Mouse (Mus musculus) spleen, postnatal 14 days (tissue): ENCODE results near the gene Serpinb9.
"Not testable (repeated sequence)": the region's sequence is repeated elsewhere in the genome, so short reads cannot be mapped to it uniquely, and the experiment has no call there.

Experiments
- DNase-seq, 2 experiments: peaks; one replicate each; pipeline ENCODE4 v3.0.0; 2021 to 2022; ENCODE audit warnings: low spot score in 2 of 2

Serpinb9 gene

DNA sequence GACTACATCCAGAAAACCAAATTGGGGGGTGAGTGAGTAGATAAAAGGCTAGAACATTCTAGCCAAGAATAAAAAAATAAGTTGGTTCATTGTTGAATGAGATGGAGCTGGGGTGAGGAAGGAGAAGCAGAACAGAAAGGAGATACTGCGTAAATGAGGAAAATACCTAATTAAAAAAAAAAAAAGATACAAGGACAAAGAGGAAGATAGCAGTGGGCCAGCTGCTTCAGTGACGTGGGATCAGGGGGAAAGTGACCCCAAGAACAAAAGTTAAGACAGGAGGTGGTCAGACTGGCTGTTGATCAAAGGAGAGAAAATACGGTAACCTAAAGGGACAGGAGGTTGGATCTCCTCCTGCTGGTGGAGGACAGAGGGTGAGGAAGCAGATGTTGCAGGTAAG is at the start of gene Serpinb9:
Gene Serpinb9, plus strand, starts transcription at position 301 of the 400 bp plus-strand sequence.
- DNase-seq, result no peak

DNA sequence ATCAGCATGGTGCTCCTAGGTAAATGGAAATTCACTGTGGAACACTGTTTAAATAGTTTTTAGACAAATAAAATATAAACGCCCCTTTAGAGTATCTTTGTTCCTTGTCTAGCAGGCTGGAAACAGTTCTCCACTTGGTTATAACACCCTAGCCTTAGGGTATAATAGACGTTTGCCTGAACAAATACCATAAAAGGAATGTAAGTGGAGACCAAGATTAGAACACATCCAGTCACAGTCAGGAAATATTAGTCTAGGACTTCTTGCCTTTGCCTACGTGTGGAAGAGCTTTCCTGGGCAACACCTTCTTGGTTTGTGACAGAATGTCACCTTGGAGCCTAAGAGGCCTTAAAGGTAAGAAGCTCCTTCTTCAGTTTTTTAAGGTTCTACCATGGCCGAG is 46.5 kb upstream of the Serpinb9 start:
- DNase-seq, result no peak

DNA sequence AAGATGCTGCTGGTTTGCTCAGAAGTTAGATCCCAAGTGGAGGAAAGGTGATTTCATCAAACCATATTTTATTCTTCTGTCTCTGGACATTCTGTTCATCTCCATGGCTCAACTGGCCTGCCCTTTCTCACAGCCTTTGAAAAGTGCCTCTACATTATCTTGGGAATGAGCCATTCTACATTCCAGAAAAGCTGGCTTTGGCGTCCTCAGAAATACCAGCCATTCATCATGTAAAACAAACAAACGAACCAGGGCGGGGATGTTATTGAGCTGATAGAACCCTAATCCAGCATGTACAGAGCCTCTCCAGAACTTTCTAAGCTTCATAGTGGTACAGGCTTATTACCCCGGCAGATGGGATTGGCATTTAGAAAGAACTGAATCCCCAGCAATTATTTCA is 45.1 kb upstream of the Serpinb9 start:
- no peak for DNase-seq

DNA sequence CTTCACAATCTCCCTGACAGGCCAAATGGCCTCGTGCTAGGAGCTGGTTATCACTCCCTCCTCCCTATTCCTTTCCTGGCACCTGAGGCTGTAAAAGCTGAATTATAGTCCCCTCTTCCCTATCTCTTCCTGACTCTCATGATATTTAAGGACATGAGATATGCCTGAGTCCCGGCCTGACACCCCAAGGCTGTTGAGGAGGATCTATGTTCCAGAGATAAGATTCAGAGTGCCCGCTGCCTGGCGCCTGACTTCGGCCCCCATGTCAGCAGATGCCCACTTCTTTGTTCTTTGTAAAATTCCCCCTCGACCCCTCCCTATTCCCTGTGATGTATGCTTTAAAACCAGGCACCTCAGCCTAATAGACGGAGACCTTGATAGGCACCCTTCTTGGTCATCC is 44.5 kb upstream of the Serpinb9 start:
- DNase-seq, result not testable (repeated sequence)

DNA sequence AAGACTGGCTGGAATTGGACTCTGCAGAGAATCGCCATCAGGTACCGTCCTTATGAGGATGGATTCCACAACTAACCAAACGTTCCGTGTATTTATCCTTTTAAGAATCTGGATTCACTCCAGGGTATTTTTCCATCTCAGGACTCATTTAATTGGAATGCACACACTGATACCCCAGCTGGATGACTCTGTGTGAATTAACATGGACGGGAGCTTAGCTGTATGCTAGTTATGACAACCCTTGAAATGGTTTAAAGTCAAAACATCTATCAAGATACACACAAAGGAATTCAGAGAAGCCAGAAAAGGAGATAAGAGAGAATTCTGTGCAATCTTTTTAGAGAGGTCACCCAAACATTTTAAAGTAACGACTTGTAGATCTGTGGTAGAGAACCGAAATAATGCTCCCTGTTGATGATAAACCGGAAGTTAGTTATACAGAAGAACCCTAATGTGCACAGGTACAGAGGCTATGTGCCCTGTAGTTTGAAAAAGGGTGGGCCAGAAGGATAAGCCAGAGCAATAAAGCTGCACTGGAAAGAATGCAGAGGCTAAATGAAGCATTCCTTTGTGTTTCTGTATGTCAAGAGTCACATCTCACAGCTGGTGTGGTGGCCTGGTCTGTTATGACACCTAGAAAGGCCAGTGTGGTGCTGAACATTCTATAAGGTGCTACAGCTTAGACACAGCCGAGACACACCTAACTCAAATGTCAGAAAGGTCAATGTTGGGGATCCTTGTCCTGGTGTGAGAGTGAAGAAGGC is 38.9 kb upstream of the Serpinb9 start:
- no peak for DNase-seq

DNA sequence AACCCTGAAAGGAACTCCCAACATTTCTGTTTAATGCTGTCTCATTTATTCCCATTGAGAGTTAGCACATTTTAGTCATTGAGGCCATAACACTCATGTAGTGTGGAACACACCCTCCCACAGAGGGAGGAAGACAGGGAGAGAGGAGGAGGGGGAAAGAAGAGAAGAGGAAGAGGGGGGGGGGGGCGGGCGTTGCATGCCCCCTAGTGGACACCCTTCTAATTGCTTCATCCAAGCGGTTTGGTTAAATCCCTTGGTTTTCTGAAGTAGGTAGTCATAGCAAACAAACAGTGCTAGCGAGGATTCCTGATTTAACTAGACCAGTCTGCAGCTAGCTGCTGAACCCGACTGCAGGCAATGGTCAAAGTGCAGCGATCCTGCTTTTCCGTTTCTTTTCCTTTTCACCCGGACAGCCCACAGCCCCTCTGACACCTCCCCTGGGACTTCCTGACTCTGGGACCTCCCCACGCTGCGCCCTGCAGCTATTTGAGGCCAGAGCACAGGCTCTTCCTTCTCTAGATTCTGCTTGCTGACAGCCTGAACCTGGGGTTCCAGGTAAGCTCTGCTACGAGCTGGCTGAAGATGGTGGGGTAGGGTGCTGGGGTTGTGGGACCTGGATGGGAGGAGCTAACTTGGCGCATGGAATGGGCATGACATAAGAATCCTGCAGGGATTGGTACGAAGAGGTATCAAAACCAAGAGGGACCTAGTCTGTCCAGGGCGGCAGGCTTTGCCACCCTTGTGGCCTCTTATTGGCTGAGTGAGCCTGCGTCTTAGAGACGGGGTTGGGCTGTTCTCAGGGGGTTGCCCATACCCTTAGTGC is 37.9 kb upstream of the Serpinb9 start, which contains the start of gene Serpinb6b:
Gene Serpinb6b, plus strand, starts transcription at position 221 of the 823 bp plus-strand sequence.
- peak; percentile 19 to 27 for DNase-seq

DNA sequence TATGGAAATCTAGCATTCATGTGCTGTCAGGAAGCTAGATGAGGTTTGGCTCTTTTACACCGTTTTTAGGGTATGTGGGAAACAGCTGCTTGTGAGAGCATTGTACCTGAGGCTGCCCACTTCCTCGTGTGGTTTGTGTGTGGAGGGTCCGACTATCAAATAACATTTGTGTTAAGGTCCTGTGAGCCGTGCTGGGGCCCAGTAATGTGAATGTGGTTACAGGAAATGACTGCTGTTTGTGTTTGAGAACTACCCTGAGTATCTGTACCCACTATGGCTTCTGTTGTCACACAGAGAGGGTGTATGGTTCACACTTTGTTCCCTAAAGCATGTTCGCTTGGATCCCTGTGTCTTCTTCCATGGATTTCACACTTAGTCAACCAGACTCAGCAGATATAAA is 36.9 kb upstream of the Serpinb9 start:
- DNase-seq, result no peak

DNA sequence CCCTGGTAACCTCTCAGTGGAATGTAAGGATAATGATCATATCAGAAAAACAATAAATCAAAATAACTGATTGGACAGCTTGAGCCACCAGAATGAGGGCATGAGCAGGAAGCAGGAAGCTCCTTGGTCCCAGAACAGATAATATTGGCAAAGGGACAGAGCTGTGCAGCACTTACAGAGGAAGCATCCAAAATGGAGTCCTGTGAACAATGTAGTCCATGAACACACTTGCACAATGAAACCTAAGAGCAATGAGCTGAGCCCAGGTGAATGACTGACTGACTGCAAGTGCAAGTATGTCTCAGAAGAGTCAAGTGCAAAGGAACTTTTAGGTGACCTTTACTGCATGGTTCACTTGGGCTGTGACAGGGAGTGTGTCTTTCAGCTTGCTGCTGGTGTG is 35.8 kb upstream of the Serpinb9 start:
- DNase-seq, result no peak

DNA sequence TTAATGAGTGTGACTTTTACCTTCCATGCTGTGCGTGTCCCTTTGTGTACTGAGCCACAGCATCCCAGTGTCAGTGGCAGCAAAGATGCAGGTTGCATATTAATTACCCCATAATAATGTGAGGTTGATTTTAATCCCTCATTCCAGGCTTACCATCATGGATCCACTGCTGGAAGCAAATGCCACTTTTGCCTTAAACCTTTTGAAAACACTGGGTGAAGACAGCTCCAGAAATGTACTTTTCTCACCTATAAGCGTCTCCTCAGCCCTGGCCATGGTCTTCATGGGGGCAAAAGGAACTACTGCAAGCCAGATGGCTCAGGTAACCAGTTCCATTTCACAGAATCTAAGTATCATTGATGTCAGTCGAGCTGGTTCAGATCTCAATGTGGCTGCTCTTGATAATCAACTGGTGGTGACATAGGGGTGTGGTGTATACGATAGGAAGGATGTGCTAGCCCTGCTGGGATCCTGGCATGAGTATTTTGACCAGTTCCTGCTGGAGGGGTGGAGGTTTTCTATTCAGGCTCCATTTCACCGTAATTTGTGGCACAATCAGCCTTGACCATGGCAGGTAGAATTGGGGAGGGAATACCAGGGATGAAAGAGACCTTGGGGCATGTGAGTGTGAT is 34.6 kb upstream of the Serpinb9 start:
- peak; percentile 27 to 40 for DNase-seq

DNA sequence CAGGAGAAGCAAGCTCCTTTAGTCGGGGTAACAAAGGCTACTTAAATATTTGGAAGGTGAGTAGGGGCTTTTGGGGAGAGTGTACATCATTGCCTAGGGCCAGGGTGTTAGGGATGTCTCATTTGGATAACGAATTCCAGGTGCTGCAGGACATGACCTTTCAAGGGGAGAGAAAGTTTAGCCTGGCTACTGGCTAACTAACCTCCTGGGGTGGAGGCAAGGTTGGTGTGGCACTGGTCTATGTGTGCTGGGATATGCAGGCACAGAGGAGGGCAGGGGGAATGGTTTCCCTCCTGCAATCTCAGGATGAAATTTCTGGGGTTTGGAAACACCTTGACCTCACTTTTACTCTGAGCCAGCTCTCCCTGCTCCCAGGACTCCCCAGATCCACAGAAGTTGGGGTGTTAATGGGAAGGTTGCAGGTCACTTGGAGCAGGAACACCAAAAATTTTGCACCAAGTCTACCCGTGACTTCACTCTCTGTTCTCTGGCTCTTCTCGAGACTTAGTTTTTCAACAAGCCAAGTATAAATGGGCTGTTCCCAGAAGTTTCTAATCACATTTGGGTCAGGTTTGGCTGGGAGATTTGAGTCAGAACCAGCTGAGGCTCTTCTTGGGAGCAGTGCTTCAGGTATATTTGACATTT is 33.9 kb upstream of the Serpinb9 start:
- DNase-seq, result no peak

DNA sequence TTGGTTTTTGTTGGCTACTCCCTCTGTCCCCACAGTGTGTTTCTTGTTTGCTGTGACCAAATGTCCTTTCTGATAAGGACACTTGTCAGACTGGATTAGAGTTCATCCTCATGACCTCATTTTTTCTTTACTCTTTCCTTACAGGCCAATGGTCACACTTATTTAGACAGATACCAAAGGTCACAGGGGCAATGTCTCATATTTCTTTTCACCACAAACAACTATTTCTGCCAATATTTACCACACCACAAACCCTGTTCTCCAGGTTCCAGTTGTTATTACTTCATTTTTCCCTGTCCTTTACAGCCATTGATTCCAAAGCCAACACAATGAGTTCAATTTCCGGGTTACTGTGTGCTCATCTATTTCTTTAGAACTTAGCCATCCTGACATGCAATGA is 33.4 kb upstream of the Serpinb9 start:
- DNase-seq, result no peak

DNA sequence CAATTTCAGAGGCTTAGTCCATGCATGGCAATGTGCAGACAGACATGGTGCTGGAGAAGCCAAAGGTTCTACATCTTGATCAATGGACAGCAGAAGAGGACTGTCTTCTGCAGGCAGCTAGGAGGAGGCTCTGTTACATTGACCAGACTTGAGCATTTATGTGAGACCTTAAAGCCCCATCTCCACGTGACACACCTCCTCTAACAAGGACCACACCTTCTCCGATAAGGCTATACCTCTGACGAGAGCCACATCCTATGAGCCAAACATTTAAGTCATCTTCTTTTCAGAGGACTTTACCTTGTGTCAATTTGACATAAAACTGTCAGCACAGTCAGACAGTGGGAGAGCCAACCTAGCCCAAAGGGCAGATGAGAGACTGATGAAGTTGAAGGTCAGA is 32.3 kb upstream of the Serpinb9 start:
- DNase-seq, result no peak

DNA sequence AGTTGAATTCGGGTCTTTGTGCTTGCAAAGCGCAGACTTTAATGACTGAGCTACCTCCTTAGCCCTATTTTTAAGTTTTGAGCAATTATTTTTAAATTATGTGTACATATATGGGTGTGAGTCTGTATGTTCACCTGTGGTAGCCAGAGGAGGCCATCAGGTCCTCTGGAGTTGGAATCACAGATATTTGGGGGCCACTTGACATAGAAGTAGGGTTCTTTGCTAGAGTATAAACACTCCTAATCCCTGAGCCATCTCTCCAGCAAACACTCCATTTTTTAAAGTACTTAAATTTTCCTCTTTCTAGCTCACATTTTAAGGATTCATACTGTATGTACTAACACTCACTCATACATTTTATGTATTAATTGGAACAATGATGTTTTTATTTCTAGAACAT is 28.8 kb upstream of the Serpinb9 start:
- DNase-seq, result no peak

DNA sequence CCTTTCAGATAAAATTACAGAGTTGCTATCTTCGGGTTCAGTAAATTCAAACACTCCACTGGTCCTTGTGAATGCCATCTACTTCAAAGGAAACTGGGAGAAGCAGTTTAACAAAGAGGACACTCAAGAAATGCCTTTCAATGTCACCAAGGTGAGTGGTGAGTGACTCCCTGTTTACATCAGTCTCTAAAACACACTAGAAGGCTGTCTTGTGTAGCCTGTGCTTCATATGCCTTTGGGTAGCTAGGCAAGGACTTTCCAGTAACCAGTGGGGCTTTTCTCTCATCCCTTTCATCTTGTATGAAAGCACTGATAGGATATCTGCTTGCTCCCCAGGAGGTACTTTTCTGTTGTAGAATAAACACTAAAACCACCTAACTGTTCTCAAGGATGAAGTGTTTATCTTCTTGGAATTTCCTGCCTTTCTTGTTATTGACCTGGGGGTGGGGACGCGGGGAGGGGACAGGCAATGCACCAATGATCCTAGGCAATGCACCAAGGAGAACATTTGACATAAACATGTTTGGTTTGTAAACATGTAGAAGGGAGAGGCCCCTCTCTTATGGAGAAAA is 28.1 kb upstream of the Serpinb9 start:
- DNase-seq, result no peak

DNA sequence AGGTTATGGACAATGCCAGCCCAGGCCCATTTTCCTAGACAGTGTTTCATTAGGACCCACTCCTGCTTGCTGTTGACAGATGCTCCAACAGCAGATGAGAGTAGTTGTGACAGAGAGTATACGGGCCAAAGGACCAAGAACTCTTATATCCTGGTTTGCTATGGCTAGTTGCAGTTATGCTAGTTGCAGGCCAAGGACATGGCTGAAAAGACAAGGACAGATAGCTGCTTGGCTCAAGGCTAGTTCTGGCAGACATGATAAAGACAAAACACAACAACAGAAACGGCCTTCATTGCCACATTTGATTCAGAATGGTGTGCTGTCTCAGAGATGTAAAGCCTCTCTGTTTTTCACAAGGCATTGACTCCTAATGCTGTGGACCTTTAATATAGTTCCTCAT is 27.3 kb upstream of the Serpinb9 start:
- no peak for DNase-seq

DNA sequence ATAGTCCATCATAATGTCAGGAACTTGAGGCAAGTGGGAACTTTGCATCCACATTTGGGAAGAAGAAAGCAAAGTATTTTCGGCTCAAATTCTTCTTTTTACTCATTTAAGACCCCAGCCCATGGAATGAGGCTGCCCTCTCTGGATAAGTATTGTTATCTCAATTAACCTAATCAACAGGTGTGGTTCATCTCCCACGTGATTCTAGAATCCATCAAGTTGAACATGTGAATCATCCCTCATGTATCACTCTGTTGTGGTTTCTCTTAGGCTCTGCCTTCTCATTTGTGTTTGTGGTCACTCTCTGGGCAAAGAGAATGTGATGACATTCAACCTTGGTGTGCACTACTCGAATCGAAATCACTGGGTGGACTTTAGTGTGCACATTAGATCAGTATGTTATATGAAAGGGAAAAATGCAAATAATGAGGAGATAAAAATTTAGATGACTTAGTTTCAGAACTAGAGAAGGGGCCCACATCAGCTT is 20.5 kb upstream of the Serpinb9 start:
- no peak for DNase-seq

DNA sequence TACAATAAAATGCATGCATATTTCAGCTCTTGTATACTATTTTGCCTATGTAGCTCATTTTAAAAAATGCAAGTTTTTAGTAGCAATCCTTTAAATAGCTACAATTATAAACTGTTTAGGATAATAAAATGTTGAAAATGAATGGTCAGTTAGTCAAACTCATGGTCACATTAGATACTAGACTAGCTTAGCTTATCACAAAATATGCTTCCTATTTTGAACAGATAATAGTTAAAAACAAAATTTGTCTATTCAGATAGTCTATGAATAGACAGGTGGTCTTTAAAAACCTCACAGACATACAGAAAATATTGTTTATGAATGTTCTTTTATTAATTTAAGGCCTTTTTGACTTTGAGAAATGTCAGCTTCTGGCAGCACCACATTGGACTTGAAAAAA is 16.8 kb upstream of the Serpinb9 start:
- DNase-seq, result no peak

DNA sequence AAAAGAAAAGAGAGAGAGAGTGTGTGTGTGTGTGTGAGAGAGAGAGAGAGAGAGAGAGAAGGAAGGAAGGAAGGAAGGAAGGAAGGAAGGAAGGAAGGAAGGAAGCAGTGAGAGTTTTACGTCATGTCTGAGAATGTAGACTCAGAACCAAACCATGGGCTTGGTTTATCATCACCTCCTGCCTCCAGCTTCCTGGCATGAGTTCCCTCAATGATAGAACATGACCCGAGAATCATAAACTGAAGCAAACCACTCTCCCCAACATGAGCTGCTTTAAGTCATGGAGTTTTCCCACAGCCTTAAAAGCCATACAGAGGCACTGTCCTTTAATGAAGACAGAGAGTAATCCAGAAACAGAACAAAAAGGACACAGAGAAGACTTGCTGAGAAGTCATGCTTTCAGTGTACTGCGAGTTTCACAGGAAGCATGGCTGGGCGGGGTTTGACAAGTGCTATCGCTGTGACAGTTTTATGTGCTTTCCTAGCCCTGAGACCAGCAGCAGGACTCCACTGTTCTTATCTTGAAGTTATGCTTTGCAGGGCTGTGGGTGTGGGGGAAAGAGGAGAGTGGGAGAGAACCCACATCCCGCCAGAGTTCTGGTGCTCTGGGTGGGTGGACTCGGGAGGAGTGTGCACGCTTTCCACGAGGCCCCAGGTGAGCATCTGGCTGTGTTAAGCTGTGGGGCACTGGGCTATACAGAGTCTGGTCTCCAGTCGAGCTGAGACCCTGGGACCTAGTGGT is 9.7 kb upstream of the Serpinb9 start:
- DNase-seq, result peak; percentile 52 to 54

DNA sequence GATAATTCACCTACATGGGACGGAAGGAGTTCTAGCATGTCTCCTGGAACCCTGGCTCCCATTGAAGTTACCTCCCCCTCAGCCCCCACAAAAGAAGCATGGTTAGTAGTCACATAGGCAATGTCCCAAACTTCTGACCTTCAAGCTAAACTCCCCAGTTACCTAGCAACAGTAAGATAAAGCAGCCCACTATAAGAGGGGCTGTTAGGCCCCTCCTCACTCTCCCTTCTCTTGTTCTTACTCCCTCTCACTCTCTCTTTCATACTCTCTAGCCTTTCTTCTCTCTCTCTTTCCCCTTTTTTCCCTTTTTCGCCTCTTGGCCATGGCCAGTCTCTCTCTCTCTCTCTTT is 9.2 kb upstream of the Serpinb9 start:
- DNase-seq, result no peak

DNA sequence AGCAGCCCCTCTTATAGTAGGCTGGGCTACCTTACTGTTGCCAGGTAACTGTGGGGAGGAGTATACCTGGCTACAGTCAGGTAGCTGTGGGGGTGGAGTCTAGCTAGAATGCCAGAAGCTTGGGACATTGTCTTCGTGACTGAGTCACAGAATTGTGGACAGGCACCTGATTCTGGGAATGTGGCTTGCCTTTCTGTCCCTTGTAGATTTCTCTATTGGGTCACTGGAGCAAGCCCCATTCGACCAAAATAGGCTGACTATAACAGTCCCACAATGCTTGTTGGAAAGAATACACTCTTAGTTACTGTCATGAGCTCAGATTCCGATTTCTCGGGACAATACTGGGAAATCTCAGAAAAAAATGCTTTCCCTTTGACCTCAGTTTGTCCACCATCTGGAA is 8.0 kb upstream of the Serpinb9 start:
- DNase-seq, result no peak

DNA sequence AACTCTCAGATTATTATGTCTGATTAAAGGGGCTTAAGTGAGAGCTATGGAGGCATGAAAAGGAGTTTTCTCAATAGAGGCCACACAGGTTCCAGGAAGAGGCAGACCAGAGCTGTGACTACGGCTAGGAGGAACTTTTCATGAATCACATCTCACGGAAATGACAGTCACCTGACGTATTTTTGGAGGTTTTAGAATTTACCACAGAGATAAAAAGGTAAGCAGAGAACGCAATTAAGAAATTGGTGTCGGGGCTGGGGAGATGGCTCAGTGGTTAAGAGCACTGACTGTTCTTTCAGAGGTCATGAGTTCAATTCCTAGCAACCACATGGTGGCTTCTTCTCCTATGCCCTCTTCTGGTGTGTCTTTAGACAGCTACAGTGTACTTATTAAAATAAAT is 1.7 kb upstream of the Serpinb9 start:
- no peak for DNase-seq
